Mouse (Mus musculus): Measurements from ENCODE around the gene Idh2. TPM values are rescaled to one million over a fixed set of nuclear protein-coding genes. Genes with fewer than 3 reads are reported as not detected.

Idh2 gene
- polyA plus RNA-seq, 1 experiment from 2014 or later: 565 TPM

GRCm38 (mm10) chr7:80095598-80096309, 19.4 kb downstream of the Idh2 start:
- WGBS: 94% methylated on average over 20 of the region's 20 CpGs
- Histone ChIP-seq H3K9ac (ENCODE audit: low read depth, low read length) (no peak overlapping the region), H3K9me3 (ENCODE audit: control insufficient read depth, low read length) (no peaks in the 10 kb centered on the region), H3K36me3 (ENCODE audit: control insufficient read depth, insufficient read depth, low read length) (peaks cover 97% of the 10 kb centered on the region), H3K4me1 (ENCODE audit: control insufficient read depth, insufficient read depth, low read length) (peaks cover 3% of the 10 kb centered on the region; the same call in 1 of the 2 replicates), H3K27me3 (replicated peaks; ENCODE audit: control insufficient read depth, insufficient read depth, low read length) (no peaks in the 10 kb centered on the region), H3K4me3 (ENCODE audit: low read depth, low read length) (no peak overlapping the region), H3K27ac (replicated peaks; ENCODE audit: low read depth, low read length) (no peak overlapping the region), H3K4me2 (ENCODE audit: low read depth, low read length) (no peak overlapping the region)
- DNase-seq (ENCODE audit: low spot score) (no peak), ATAC-seq (ENCODE audit: low read depth) (no peak)

GRCm38 (mm10) chr7:80094481-80094880, 20.7 kb downstream of the Idh2 start:
- H3K4me3 ChIP-seq (ENCODE audit: low read depth, low read length): no peak overlapping the region
- ATAC-seq (ENCODE audit: low read depth) (no peak), DNase-seq (ENCODE audit: low spot score) (no peak)
- H3K27me3 ChIP-seq (replicated peaks; ENCODE audit: control insufficient read depth, insufficient read depth, low read length): no peaks in the 10 kb centered on the region
- peaks cover 3% of the 10 kb centered on the region; the same call in 1 of the 2 replicates for H3K4me1 ChIP-seq (ENCODE audit: control insufficient read depth, insufficient read depth, low read length)
- 66% methylated on average over 5 of the region's 5 CpGs for WGBS
- no peak overlapping the region for H3K9ac ChIP-seq (ENCODE audit: low read depth, low read length)
- H3K4me2 ChIP-seq (ENCODE audit: low read depth, low read length): no peak overlapping the region
- no peaks in the 10 kb centered on the region for H3K9me3 ChIP-seq (ENCODE audit: control insufficient read depth, low read length)
- no peak overlapping the region for H3K27ac ChIP-seq (replicated peaks; ENCODE audit: low read depth, low read length)
- H3K36me3 ChIP-seq (ENCODE audit: control insufficient read depth, insufficient read depth, low read length): peaks cover 97% of the 10 kb centered on the region

GRCm38 (mm10) chr7:80092351-80093046, 22.7 kb downstream of the Idh2 start:
- peaks cover 3% of the 10 kb centered on the region; the same call in 1 of the 2 replicates for H3K4me1 ChIP-seq (ENCODE audit: control insufficient read depth, insufficient read depth, low read length)
- ATAC-seq (ENCODE audit: low read depth) (no peak), DNase-seq (ENCODE audit: low spot score) (no peak)
- WGBS: 74% methylated on average over 9 of the region's 9 CpGs
- H3K27ac ChIP-seq (replicated peaks; ENCODE audit: low read depth, low read length): no peak overlapping the region
- H3K4me3 ChIP-seq (ENCODE audit: low read depth, low read length): no peak overlapping the region
- no peaks in the 10 kb centered on the region for H3K9me3 ChIP-seq (ENCODE audit: control insufficient read depth, low read length)
- no peaks in the 10 kb centered on the region for H3K27me3 ChIP-seq (replicated peaks; ENCODE audit: control insufficient read depth, insufficient read depth, low read length)
- H3K36me3 ChIP-seq (ENCODE audit: control insufficient read depth, insufficient read depth, low read length): peaks cover 97% of the 10 kb centered on the region
- H3K4me2 ChIP-seq (ENCODE audit: low read depth, low read length): no peak overlapping the region
- no peak overlapping the region for H3K9ac ChIP-seq (ENCODE audit: low read depth, low read length)

- no peaks in the 10 kb centered on the region for H3K9me3 ChIP-seq (ENCODE audit: control insufficient read depth, low read length)
- ATAC-seq (ENCODE audit: low read depth) (no peak), DNase-seq (ENCODE audit: low spot score) (no peak)
Observed at GRCm38 (mm10) chr7:80091866-80092210, 23.4 kb downstream of the Idh2 start.

GRCm38 (mm10) chr7:80091004-80091865, 24.0 kb downstream of the Idh2 start:
- Histone ChIP-seq H3K4me1 (ENCODE audit: control insufficient read depth, insufficient read depth, low read length) (peaks cover 3% of the 10 kb centered on the region; the same call in 1 of the 2 replicates), H3K27ac (replicated peaks; ENCODE audit: low read depth, low read length) (no peak overlapping the region), H3K9me3 (ENCODE audit: control insufficient read depth, low read length) (no peaks in the 10 kb centered on the region), H3K4me2 (ENCODE audit: low read depth, low read length) (no peak overlapping the region), H3K27me3 (replicated peaks; ENCODE audit: control insufficient read depth, insufficient read depth, low read length) (no peaks in the 10 kb centered on the region), H3K36me3 (ENCODE audit: control insufficient read depth, insufficient read depth, low read length) (peaks cover 97% of the 10 kb centered on the region), H3K9ac (ENCODE audit: low read depth, low read length) (no peak overlapping the region), H3K4me3 (ENCODE audit: low read depth, low read length) (no peak overlapping the region)
- DNase-seq (ENCODE audit: low spot score): no peak
- 0 out of 2 replicates have a peak, but pooled peaks have one; percentile 4 for ATAC-seq (ENCODE audit: low read depth)
- 52% methylated on average over 13 of the region's 13 CpGs for WGBS

More at GRCm38 (mm10) chr7:80091866-80092210, 23.4 kb downstream of the Idh2 start:
- Histone ChIP-seq H3K36me3 (ENCODE audit: control insufficient read depth, insufficient read depth, low read length) (peaks cover 97% of the 10 kb centered on the region), H3K4me1 (ENCODE audit: control insufficient read depth, insufficient read depth, low read length) (peaks cover 3% of the 10 kb centered on the region; the same call in 1 of the 2 replicates), H3K4me3 (ENCODE audit: low read depth, low read length) (no peak overlapping the region), H3K27ac (replicated peaks; ENCODE audit: low read depth, low read length) (no peak overlapping the region), H3K4me2 (ENCODE audit: low read depth, low read length) (no peak overlapping the region), H3K27me3 (replicated peaks; ENCODE audit: control insufficient read depth, insufficient read depth, low read length) (no peaks in the 10 kb centered on the region), H3K9ac (ENCODE audit: low read depth, low read length) (no peak overlapping the region)
- 85% methylated on average over 2 of the region's 4 CpGs for whole genome bisulfite sequencing

- ATAC-seq (ENCODE audit: low read depth): 0 out of 2 replicates have a peak, but pooled peaks have one; percentile 1
- H3K9ac ChIP-seq (ENCODE audit: low read depth, low read length): no peak overlapping the region
- H3K27me3 ChIP-seq (replicated peaks; ENCODE audit: control insufficient read depth, insufficient read depth, low read length): no peaks in the 10 kb centered on the region
- H3K4me1 ChIP-seq (ENCODE audit: control insufficient read depth, insufficient read depth, low read length): peaks cover 3% of the 10 kb centered on the region; the same call in 1 of the 2 replicates
- no peak overlapping the region for H3K27ac ChIP-seq (replicated peaks; ENCODE audit: low read depth, low read length)
- 83% methylated on average over 14 of the region's 18 CpGs for WGBS
- no peaks in the 10 kb centered on the region for H3K9me3 ChIP-seq (ENCODE audit: control insufficient read depth, low read length)
- H3K36me3 ChIP-seq (ENCODE audit: control insufficient read depth, insufficient read depth, low read length): peaks cover 95% of the 10 kb centered on the region
- H3K4me3 ChIP-seq (ENCODE audit: low read depth, low read length): no peak overlapping the region
- DNase-seq (ENCODE audit: low spot score): no peak
- no peak overlapping the region for H3K4me2 ChIP-seq (ENCODE audit: low read depth, low read length)
Observed at GRCm38 (mm10) chr7:80090191-80091003, 24.8 kb downstream of the Idh2 start.

- no peak for DNase-seq (ENCODE audit: low spot score)
- whole genome bisulfite sequencing: 72% methylated on average over 9 of the region's 9 CpGs
- Histone ChIP-seq H3K4me3 (ENCODE audit: low read depth, low read length) (no peak overlapping the region), H3K9me3 (ENCODE audit: control insufficient read depth, low read length) (no peaks in the 10 kb centered on the region), H3K4me1 (ENCODE audit: control insufficient read depth, insufficient read depth, low read length) (peaks cover 3% of the 10 kb centered on the region; the same call in 1 of the 2 replicates), H3K27me3 (replicated peaks; ENCODE audit: control insufficient read depth, insufficient read depth, low read length) (no peaks in the 10 kb centered on the region), H3K4me2 (ENCODE audit: low read depth, low read length) (no peak overlapping the region), H3K27ac (replicated peaks; ENCODE audit: low read depth, low read length) (no peak overlapping the region), H3K36me3 (ENCODE audit: control insufficient read depth, insufficient read depth, low read length) (peaks cover 88% of the 10 kb centered on the region), H3K9ac (ENCODE audit: low read depth, low read length) (no peak overlapping the region)
- ATAC-seq (ENCODE audit: low read depth): no peak
Observed at GRCm38 (mm10) chr7:80088191-80088590, 27.0 kb downstream of the Idh2 start.

All from embryonic facial prominence, embryonic 14.5 days (tissue).